Mouse (Mus musculus) forelimb bud, embryonic 11.5 days (tissue): Measurements from ENCODE around the gene Tsr2.

Experiments used
- DNase-seq: peaks from one replicate; pipeline ENCODE4 v3.0.0-alpha.2; 2012; ENCODE audit warnings: low read depth, low spot score

Tsr2 gene

DNA sequence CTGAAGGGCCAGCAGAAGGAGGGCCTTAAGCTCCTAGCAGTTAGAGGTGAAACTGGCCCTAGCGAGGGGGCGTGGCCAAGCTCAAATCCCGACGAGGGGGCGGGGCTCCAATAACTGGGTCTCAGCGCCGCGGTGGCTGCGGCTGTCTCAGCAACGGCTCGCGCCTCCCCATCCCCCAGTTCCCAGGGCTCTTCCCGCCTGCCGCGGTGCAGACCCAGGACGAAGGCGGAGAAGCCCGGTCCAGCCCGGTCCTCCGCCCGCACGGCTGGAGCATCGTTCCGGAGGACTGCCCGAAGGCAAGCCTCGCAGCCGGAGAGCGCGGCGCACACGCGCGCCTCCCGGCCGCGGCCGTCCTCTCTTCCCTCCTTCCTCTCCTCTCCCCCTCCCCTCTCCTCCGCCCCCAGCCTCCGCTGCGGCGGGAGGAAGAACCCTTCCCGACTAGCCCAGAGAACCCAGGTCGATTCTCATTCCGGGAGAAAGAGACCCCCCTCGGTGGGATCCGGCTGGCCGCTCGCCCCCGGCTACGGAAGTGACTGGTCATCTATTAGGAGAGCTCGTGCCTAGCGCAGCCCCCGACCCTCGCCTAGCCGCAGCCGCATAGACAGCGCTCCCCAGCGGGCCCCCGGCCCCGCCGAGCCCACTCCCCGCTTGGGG, 49.4 kb downstream of the Tsr2 start:
- peak; percentile 78 for DNase-seq

DNA sequence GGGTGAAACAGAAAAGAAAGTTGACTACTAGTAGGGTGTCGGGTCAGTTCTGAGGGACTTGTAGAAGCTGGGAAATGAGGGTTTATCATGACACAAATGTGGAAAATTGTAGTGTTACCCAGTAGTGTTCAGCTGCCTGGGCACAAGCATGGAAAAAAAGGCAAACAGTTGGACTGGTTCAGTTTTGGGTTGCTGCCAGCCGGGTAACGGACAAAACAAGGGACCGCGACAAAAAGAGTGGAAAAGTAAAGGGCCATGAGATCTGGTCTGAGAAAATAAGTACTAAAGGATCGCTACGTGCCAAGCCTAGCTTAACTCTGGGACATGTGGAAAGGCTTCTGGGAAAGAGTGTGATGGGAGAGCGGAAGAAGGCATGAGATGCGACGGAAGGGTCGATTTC, 50.0 kb downstream of the Tsr2 start:
- DNase-seq, result no peak

GRCm38 (mm10) chrX:151045850-151046249, 50.5 kb downstream of the Tsr2 start, which contains the start of gene Fgd1:
TSS of gene Fgd1 (plus strand) at chrX:151046150.
- no peak for DNase-seq

- DNase-seq, result no peak
Observed at GRCm38 (mm10) chrX:151041223-151041622, 55.1 kb downstream of the Tsr2 start.
